Mouse (Mus musculus) C2C12 (cell line): ENCODE data around the gene Atp2b4. TPM values are rescaled to one million over a fixed set of nuclear protein-coding genes. Genes with fewer than 3 reads are reported as not detected.

Experiments
- H3K27me3 ChIP-seq: one replicate; pipeline ENCODE4 v1.6.1; 2011; ENCODE audit not compliant: control insufficient read depth, insufficient read depth, insufficient read length
- H3K36me3 ChIP-seq: one replicate; pipeline ENCODE4 v1.6.1; 2011; ENCODE audit not compliant: control insufficient read depth, insufficient read depth
- H3K4me3 ChIP-seq: one replicate; pipeline ENCODE4 v1.5.1; 2011; ENCODE audit warnings: mild to moderate bottlenecking, control low read depth; ENCODE audit not compliant: poor library complexity, insufficient read depth, severe bottlenecking
- H3K79me2 ChIP-seq: one replicate; pipeline ENCODE4 v1.6.1; 2011; ENCODE audit not compliant: control insufficient read depth, insufficient read depth
- H3K79me3 ChIP-seq: one replicate; pipeline ENCODE4 v1.6.1; 2011; ENCODE audit warnings: low read depth, control low read depth
- H3ac ChIP-seq: one replicate; pipeline ENCODE3; 2011; ENCODE audit warnings: low read depth; ENCODE audit not compliant: control insufficient read depth, insufficient read length
- CEBPB ChIP-seq: IDR thresholded peaks from one replicate; pipeline ENCODE4 v1.6.1; 2011; ENCODE audit warnings: low read depth, mild to moderate bottlenecking, control low read depth, moderate library complexity
- CTCF ChIP-seq: IDR thresholded peaks from one replicate; pipeline ENCODE4 v1.5.1; 2011; ENCODE audit not compliant: control insufficient read depth, insufficient read depth, insufficient read length
- FOSL1 ChIP-seq: IDR thresholded peaks from one replicate; pipeline ENCODE4 v1.8.0; 2011; ENCODE audit warnings: mild to moderate bottlenecking, low read length; ENCODE audit not compliant: poor library complexity, insufficient read depth, severe bottlenecking
- MAX ChIP-seq: IDR thresholded peaks from one replicate; pipeline ENCODE4 v1.6.1; 2011; ENCODE audit warnings: mild to moderate bottlenecking, control low read depth
- MYOD1 ChIP-seq: IDR thresholded peaks from one replicate; pipeline ENCODE4 v1.6.1; 2011; ENCODE audit warnings: low read depth; ENCODE audit not compliant: control insufficient read depth, insufficient read length
- MYOG ChIP-seq: IDR thresholded peaks from one replicate; pipeline ENCODE4 v1.6.1; 2011; ENCODE audit not compliant: control insufficient read depth, insufficient read length; ENCODE audit errors: extremely low read depth
- USF1 ChIP-seq: IDR thresholded peaks from one replicate; pipeline ENCODE4 v1.6.1; 2011; ENCODE audit warnings: low read depth, mild to moderate bottlenecking, control low read depth, moderate library complexity
- polyA plus RNA-seq: library from polyadenylated mRNA; unstranded; fragments of >200 nt; fragmentation: generic; extraction: Trizol; gene quantifications from one replicate; pipeline ENCODE4 v1.2.1, GENCODE M21; 2012; ENCODE audit warnings: missing spikeins

The Atp2b4 gene
- polyA plus RNA-seq, 1 experiment, result 3.0 TPM

GRCm38 (mm10) chr1:133661203-133661933 lies 139.5 kb downstream of the Atp2b4 start, which contains the start of gene Gm38394:
TSS of gene Gm38394 (minus strand) at chr1:133661318.
- H3K4me3 ChIP-seq, result peak within 1 kb of the TSS; percentile 62
- peaks cover 43% of the 10 kb centered on the region for H3K79me3 ChIP-seq
- peak within 1 kb of the TSS; percentile 79 for H3ac ChIP-seq
- H3K79me2 ChIP-seq, result peaks cover 48% of the 10 kb centered on the region
- TF ChIP-seq MYOD1 (no peak), MYOG (no peak), MAX (peak; percentile 69), USF1 (peak; percentile 97), CEBPB (no peak), FOSL1 (no peak)
- H3K27me3 ChIP-seq, result no peaks in the 10 kb centered on the region
- peaks cover 35% of the 10 kb centered on the region for H3K36me3 ChIP-seq

GRCm38 (mm10) chr1:133660466-133661202 lies 140.2 kb downstream of the Atp2b4 start, which contains the start of gene Zbed6:
TSS of gene Zbed6 (minus strand) at chr1:133660885.
- H3ac ChIP-seq, result peak within 1 kb of the TSS; percentile 79
- no peaks in the 10 kb centered on the region for H3K27me3 ChIP-seq
- peaks cover 55% of the 10 kb centered on the region for H3K79me2 ChIP-seq
- no peak for TF ChIP-seq MAX
- TF ChIP-seq FOSL1, result no peak
- peaks cover 51% of the 10 kb centered on the region for H3K79me3 ChIP-seq
- peaks cover 37% of the 10 kb centered on the region for H3K36me3 ChIP-seq
- peak within 1 kb of the TSS; percentile 62 for H3K4me3 ChIP-seq

GRCm38 (mm10) chr1:133658878-133659277 lies 142.0 kb downstream of the Atp2b4 start:
- no peak overlapping the region for H3K4me3 ChIP-seq

GRCm38 (mm10) chr1:133656811-133657210 lies 144.0 kb downstream of the Atp2b4 start:
- Histone ChIP-seq H3K4me3 (no peak overlapping the region), H3ac (no peak overlapping the region), H3K27me3 (no peaks in the 10 kb centered on the region), H3K79me2 (peaks cover 92% of the 10 kb centered on the region), H3K79me3 (peaks cover 85% of the 10 kb centered on the region), H3K36me3 (peaks cover 70% of the 10 kb centered on the region)
- TF ChIP-seq MYOD1 (no peak), MAX (no peak), CEBPB (no peak), USF1 (no peak), FOSL1 (no peak), MYOG (no peak), CTCF (no peak)

More at GRCm38 (mm10) chr1:133658878-133659277, 142.0 kb downstream of the Atp2b4 start:
- TF ChIP-seq USF1, result no peak
- no peak for TF ChIP-seq CEBPB
- no peak for TF ChIP-seq FOSL1
- no peak for TF ChIP-seq MYOG
- TF ChIP-seq MYOD1, result no peak
- TF ChIP-seq MAX, result no peak
- TF ChIP-seq CTCF, result no peak
- H3K79me3 ChIP-seq, result peaks cover 67% of the 10 kb centered on the region
- H3K27me3 ChIP-seq, result no peaks in the 10 kb centered on the region
- H3ac ChIP-seq, result no peak overlapping the region
- peaks cover 51% of the 10 kb centered on the region for H3K36me3 ChIP-seq
- peaks cover 71% of the 10 kb centered on the region for H3K79me2 ChIP-seq

GRCm38 (mm10) chr1:133653033-133653432 lies 147.8 kb downstream of the Atp2b4 start:
- Histone ChIP-seq H3K79me2 (peaks cover 98% of the 10 kb centered on the region), H3K4me3 (no peak overlapping the region), H3ac (no peak overlapping the region), H3K36me3 (peaks cover 83% of the 10 kb centered on the region), H3K27me3 (no peaks in the 10 kb centered on the region), H3K79me3 (peaks cover 93% of the 10 kb centered on the region)
- TF ChIP-seq MAX, result no peak
- no peak for TF ChIP-seq MYOD1
